Mouse (Mus musculus) liver, adult 2 months (tissue): Measurements from ENCODE around the gene Ppm1g. TPM values are rescaled to one million over a fixed set of nuclear protein-coding genes. Genes with fewer than 3 reads are reported as not detected.

ENCODE experiments used
- DNase-seq: peaks from one replicate; pipeline ENCODE4 v3.0.0-alpha.2; 2011; ENCODE audit warnings: low read depth, low spot score; ENCODE audit errors: extremely low read depth
- H3K27ac ChIP-seq: fragments of 200-500 bp; replicated peaks from 2 replicates; pipeline ENCODE4 v1.5.1; 2012; ENCODE audit warnings: low read depth, mild to moderate bottlenecking, control low read depth, inconsistent platforms, low read length; ENCODE audit not compliant: insufficient read depth
- H3K27me3 ChIP-seq: fragments of 200-500 bp; 2 replicates; pipeline ENCODE4 v1.6.1; 2012; ENCODE audit warnings: mild to moderate bottlenecking, moderate library complexity, low read length, inconsistent platforms; ENCODE audit not compliant: control insufficient read depth, insufficient read depth
- H3K36me3 ChIP-seq: fragments of 200-500 bp; 2 replicates; pipeline ENCODE4 v1.6.1; 2012; ENCODE audit warnings: low read length, inconsistent platforms; ENCODE audit not compliant: control insufficient read depth, insufficient read depth
- H3K4me1 ChIP-seq: fragments of 200-500 bp; 2 replicates; pipeline ENCODE4 v1.6.1; 2011; ENCODE audit warnings: low read length; ENCODE audit not compliant: control insufficient read depth, insufficient read depth
- H3K4me3 ChIP-seq: fragments of 200-500 bp; 2 replicates; pipeline ENCODE4 v1.5.1; 2011; ENCODE audit warnings: low read depth, mild to moderate bottlenecking, control low read depth, low read length, moderate library complexity; ENCODE audit not compliant: insufficient read depth
- H3K79me2 ChIP-seq: fragments of 200-500 bp; 2 replicates; pipeline ENCODE4 v1.6.1; 2012; ENCODE audit warnings: inconsistent platforms, mild to moderate bottlenecking, low read length, moderate library complexity; ENCODE audit not compliant: control insufficient read depth, insufficient read depth
- H3K9ac ChIP-seq: fragments of 200-500 bp; 2 replicates; pipeline ENCODE4 v1.6.1; 2012; ENCODE audit warnings: low read depth, mild to moderate bottlenecking, control low read depth, inconsistent platforms, low read length
- CTCF ChIP-seq: fragments of 200-500 bp; IDR thresholded peaks from 2 replicates; pipeline ENCODE4 v1.5.1; 2011; ENCODE audit warnings: low read depth, low read length, control low read depth
- POLR2A ChIP-seq: fragments of 200-500 bp; IDR thresholded peaks from 2 replicates; pipeline ENCODE4 v1.6.1; 2011; ENCODE audit warnings: low read length, control low read depth; ENCODE audit not compliant: insufficient read depth; ENCODE audit errors: extremely low read depth
- WGBS: fragments of 180-500 bp; shearing (Covaris S2); methylation state at CpG from one replicate; pipeline ENCODE4 v1.1.7; 2018; 5-methylcytosine and 5-hydroxymethylcytosine counted together
- polyA plus RNA-seq: library from polyadenylated mRNA; depleted of rRNA; stranded (reverse); fragments of >200 nt; gene quantifications from 2 replicates; pipeline ENCODE4 v1.2.3, GENCODE M21; 2012; rRNA removed
- total RNA-seq: library from RNA; depleted of rRNA; stranded (reverse); fragments of >200 nt; gene quantifications from 2 replicates; pipeline ENCODE4 v1.2.3, GENCODE M21; 2014; rRNA removed

The Ppm1g gene
- total and polyA plus RNA-seq, 2 experiments = 19.7 to 31.6 TPM

GRCm38 (mm10) chr5:31154152-31154553 is 66.3 kb downstream of the Ppm1g start, which contains the start of gene Mpv17:
Gene Mpv17, minus strand, starts transcription at chr5:31154251.
- H3K4me1 ChIP-seq = peaks cover 7% of the 10 kb centered on the region; the same call in 1 of the 2 replicates
- peak within 1 kb of the TSS; percentile 75 for H3K9ac ChIP-seq
- H3K27ac ChIP-seq = peak within 1 kb of the TSS; percentile 30; the same call in 1 of the 2 replicates
- TF ChIP-seq POLR2A = peak; percentile 48; the same call in 1 of the 2 replicates
- TF ChIP-seq CTCF = no peak
- H3K79me2 ChIP-seq = no peaks in the 10 kb centered on the region
- peaks cover 20% of the 10 kb centered on the region for H3K36me3 ChIP-seq
- no peaks in the 10 kb centered on the region for H3K27me3 ChIP-seq
- peak within 1 kb of the TSS; percentile 92 for H3K4me3 ChIP-seq
- under 1% methylated on average over 19 of the region's 19 CpGs for WGBS
- DNase-seq = peak; percentile 87

- Histone ChIP-seq H3K4me3 (peak overlapping the region; percentile 92), H3K4me1 (peaks cover 7% of the 10 kb centered on the region; the same call in 1 of the 2 replicates), H3K27ac (no peak overlapping the region), H3K36me3 (peaks cover 15% of the 10 kb centered on the region), H3K9ac (peak overlapping the region; percentile 35), H3K27me3 (no peaks in the 10 kb centered on the region), H3K79me2 (no peaks in the 10 kb centered on the region)
- WGBS = 23% methylated on average over 6 of the region's 6 CpGs
- DNase-seq = no peak
- no peak for TF ChIP-seq CTCF
- no peak for TF ChIP-seq POLR2A
These were observed 66.9 kb downstream of the Ppm1g start for GRCm38 (mm10) chr5:31153516-31154151.

Other genes starting within 250 kb of the Ppm1g start
- 172 and 185 TPM in 2 replicates for gene Atraid, start 172.4 kb downstream of the Ppm1g start, total RNA-seq
- 160 TPM in 2 replicates for gene Atraid, start 172.4 kb downstream of the Ppm1g start, polyA plus RNA-seq
- 6.1 and 6.7 TPM in 2 replicates for gene Slc5a6, start 171.8 kb downstream of the Ppm1g start, total RNA-seq
- 15.5 and 16.2 TPM in 2 replicates for gene Slc5a6, start 171.8 kb downstream of the Ppm1g start, polyA plus RNA-seq
- 10.7 and 11.8 TPM in 2 replicates for gene Cad, start 165.9 kb downstream of the Ppm1g start, total RNA-seq
- gene Cad, start 165.9 kb downstream of the Ppm1g start, polyA plus RNA-seq = 8.4 and 12.7 TPM in 2 replicates
- not detected in 2 replicates for gene Dnajc5g, start 114.4 kb downstream of the Ppm1g start, total RNA-seq
- not detected in 2 replicates for gene Dnajc5g, start 114.4 kb downstream of the Ppm1g start, polyA plus RNA-seq
- gene Slc30a3, start 112.5 kb downstream of the Ppm1g start, total RNA-seq = 0.37 and 0.60 TPM in 2 replicates
- gene Slc30a3, start 112.5 kb downstream of the Ppm1g start, polyA plus RNA-seq = 0.37 and 0.97 TPM in 2 replicates
- gene Trim54, start 104.0 kb downstream of the Ppm1g start, total RNA-seq = 0.28 TPM in 1 of 2 replicates, not detected in the other
- gene Trim54, start 104.0 kb downstream of the Ppm1g start, polyA plus RNA-seq = not detected in 2 replicates
- gene Ucn, start 81.9 kb downstream of the Ppm1g start, total RNA-seq = not detected in 2 replicates
- gene Ucn, start 81.9 kb downstream of the Ppm1g start, polyA plus RNA-seq = not detected in 2 replicates
- gene Mpv17, start 66.4 kb downstream of the Ppm1g start, total RNA-seq = 49.0 and 58.8 TPM in 2 replicates
- 88.8 and 92.3 TPM in 2 replicates for gene Mpv17, start 66.4 kb downstream of the Ppm1g start, polyA plus RNA-seq
- 1.0 and 2.6 TPM in 2 replicates for gene Gm29609, start 40.8 kb downstream of the Ppm1g start, total RNA-seq
- 2.3 and 2.8 TPM in 2 replicates for gene Gm29609, start 40.8 kb downstream of the Ppm1g start, polyA plus RNA-seq
- 10.9 and 17.5 TPM in 2 replicates for gene Gtf3c2, start 40.5 kb downstream of the Ppm1g start, total RNA-seq
- gene Gtf3c2, start 40.5 kb downstream of the Ppm1g start, polyA plus RNA-seq = 21.0 and 33.0 TPM in 2 replicates
- 13.3 and 13.7 TPM in 2 replicates for gene Snx17, start 27.5 kb downstream of the Ppm1g start, total RNA-seq
- 19.1 and 22.5 TPM in 2 replicates for gene Snx17, start 27.5 kb downstream of the Ppm1g start, polyA plus RNA-seq
- gene Eif2b4, start 27.3 kb downstream of the Ppm1g start, total RNA-seq = 18.5 and 18.7 TPM in 2 replicates
- gene Eif2b4, start 27.3 kb downstream of the Ppm1g start, polyA plus RNA-seq = 47.2 and 51.0 TPM in 2 replicates
- gene Zfp513, start 18.4 kb downstream of the Ppm1g start, total RNA-seq = 3.1 and 4.2 TPM in 2 replicates
- 17.6 and 27.6 TPM in 2 replicates for gene Zfp513, start 18.4 kb downstream of the Ppm1g start, polyA plus RNA-seq
- 43.8 and 51.5 TPM in 2 replicates for gene Nrbp1, start 20.2 kb upstream of the Ppm1g start, total RNA-seq
- gene Nrbp1, start 20.2 kb upstream of the Ppm1g start, polyA plus RNA-seq = 97.8 and 112 TPM in 2 replicates
- not detected in 2 replicates for gene Gm9970, start 20.5 kb upstream of the Ppm1g start, total RNA-seq
- not detected in 2 replicates for gene Gm9970, start 20.5 kb upstream of the Ppm1g start, polyA plus RNA-seq
- 1.7 and 2.1 TPM in 2 replicates for gene Krtcap3, start 31.0 kb upstream of the Ppm1g start, total RNA-seq
- 4.3 and 8.3 TPM in 2 replicates for gene Krtcap3, start 31.0 kb upstream of the Ppm1g start, polyA plus RNA-seq
- gene Ift172, start 70.4 kb upstream of the Ppm1g start, total RNA-seq = 17.8 and 20.1 TPM in 2 replicates
- gene Ift172, start 70.4 kb upstream of the Ppm1g start, polyA plus RNA-seq = 11.0 and 11.7 TPM in 2 replicates
- 30.6 and 34.8 TPM in 2 replicates for gene Fndc4, start 75.4 kb upstream of the Ppm1g start, total RNA-seq
- gene Fndc4, start 75.4 kb upstream of the Ppm1g start, polyA plus RNA-seq = 90.7 and 97.7 TPM in 2 replicates
- 113 and 114 TPM in 2 replicates for gene Gckr, start 76.8 kb upstream of the Ppm1g start, total RNA-seq
- gene Gckr, start 76.8 kb upstream of the Ppm1g start, polyA plus RNA-seq = 199 and 282 TPM in 2 replicates
- gene Zfp512, start 231.7 kb upstream of the Ppm1g start, total RNA-seq = 8.1 and 9.0 TPM in 2 replicates
- gene Zfp512, start 231.7 kb upstream of the Ppm1g start, polyA plus RNA-seq = 4.6 and 4.9 TPM in 2 replicates